Mouse (Mus musculus) thymus, adult 2 months (tissue): ENCODE measurements at regions not wholly inside any gene's neighbourhood (a gene's known extent, or its start where the extent isn't known, plus 50 kb on each side); places are given as distances from the start of the nearest gene placed in this dataset.

ENCODE experiments used
- DNase-seq: peaks from one replicate; pipeline ENCODE4 v3.0.0; 2021
- H3K27ac ChIP-seq: fragments of 200-500 bp; 2 replicates; pipeline ENCODE4 v1.5.1; 2012; ENCODE audit warnings: low read length, control low read depth; ENCODE audit not compliant: control insufficient read depth, insufficient read depth
- H3K27me3 ChIP-seq: fragments of 200-500 bp; 2 replicates; pipeline ENCODE4 v1.6.1; 2012; ENCODE audit warnings: mild to moderate bottlenecking, low read length, moderate library complexity, mixed read lengths; ENCODE audit not compliant: control insufficient read depth, insufficient read depth
- H3K36me3 ChIP-seq: fragments of 200-500 bp; 2 replicates; pipeline ENCODE4 v1.6.1; 2012; ENCODE audit warnings: mild to moderate bottlenecking, low read length, moderate library complexity; ENCODE audit not compliant: control insufficient read depth, insufficient read depth
- H3K4me1 ChIP-seq: fragments of 200-500 bp; replicated peaks from 2 replicates; pipeline ENCODE4 v1.6.1; 2012; ENCODE audit warnings: low read length; ENCODE audit not compliant: control insufficient read depth, insufficient read depth
- H3K4me3 ChIP-seq: fragments of 200-500 bp; 2 replicates; pipeline ENCODE4 v1.5.1; 2012; ENCODE audit warnings: mild to moderate bottlenecking, low read length, control low read depth, moderate library complexity; ENCODE audit not compliant: control insufficient read depth, insufficient read depth
- CTCF ChIP-seq: fragments of 200-500 bp; IDR thresholded peaks from 2 replicates; pipeline ENCODE4 v1.5.1; 2012; ENCODE audit warnings: mild to moderate bottlenecking, control low read depth, low read length, moderate library complexity, borderline replicate concordance; ENCODE audit not compliant: control insufficient read depth, poor library complexity, insufficient read depth; ENCODE audit errors: extremely low read depth
- POLR2A ChIP-seq: fragments of 200-500 bp; IDR thresholded peaks from 2 replicates; pipeline ENCODE4 v1.6.1; 2012; ENCODE audit warnings: mild to moderate bottlenecking, low read length, control low read depth, moderate library complexity; ENCODE audit not compliant: control insufficient read depth, poor library complexity, insufficient read depth; ENCODE audit errors: extremely low read depth
- WGBS: fragments of 180-500 bp; shearing (Covaris S2); methylation state at CpG from one replicate; pipeline ENCODE4 v1.1.7; 2018; 5-methylcytosine and 5-hydroxymethylcytosine counted together

GRCm38 (mm10) chr7:113673596-113673956 is 92.2 kb upstream of the Spon1 start:
- no peak for DNase-seq
- TF ChIP-seq POLR2A, result no peak
- TF ChIP-seq CTCF, result no peak
- no peak overlapping the region for H3K4me3 ChIP-seq
- no peaks in the 10 kb centered on the region for H3K36me3 ChIP-seq
- H3K27ac ChIP-seq, result no peak overlapping the region
- WGBS, result 92% methylated on average over 12 of the region's 12 CpGs
- H3K4me1 ChIP-seq, result no peaks in the 10 kb centered on the region
- H3K27me3 ChIP-seq, result no peaks in the 10 kb centered on the region

GRCm38 (mm10) chr7:113682271-113682670 is 83.5 kb upstream of the Spon1 start:
- WGBS, result 89% methylated on average over 5 of the region's 5 CpGs
- no peaks in the 10 kb centered on the region for H3K4me1 ChIP-seq
- no peaks in the 10 kb centered on the region for H3K27me3 ChIP-seq
- H3K4me3 ChIP-seq, result no peak overlapping the region
- no peaks in the 10 kb centered on the region for H3K36me3 ChIP-seq
- no peak for DNase-seq
- H3K27ac ChIP-seq, result no peak overlapping the region
- TF ChIP-seq CTCF, result no peak
- no peak for TF ChIP-seq POLR2A

GRCm38 (mm10) chr7:113685349-113685748 is 80.4 kb upstream of the Spon1 start:
- Histone ChIP-seq H3K27ac (no peak overlapping the region), H3K36me3 (no peaks in the 10 kb centered on the region), H3K27me3 (no peaks in the 10 kb centered on the region), H3K4me1 (no peaks in the 10 kb centered on the region; the same call in 1 of the 2 replicates), H3K4me3 (no peak overlapping the region)
- TF ChIP-seq CTCF (no peak), POLR2A (no peak)
- WGBS, result 98% methylated on average over 4 of the region's 4 CpGs
- no peak for DNase-seq

GRCm38 (mm10) chr7:113686527-113686926 is 79.3 kb upstream of the Spon1 start:
- no peaks in the 10 kb centered on the region for H3K27me3 ChIP-seq
- no peak overlapping the region for H3K4me3 ChIP-seq
- no peaks in the 10 kb centered on the region; the same call in 1 of the 2 replicates for H3K4me1 ChIP-seq
- no peaks in the 10 kb centered on the region for H3K36me3 ChIP-seq
- 86% methylated on average over 3 of the region's 3 CpGs for WGBS
- no peak for TF ChIP-seq POLR2A
- TF ChIP-seq CTCF, result no peak
- H3K27ac ChIP-seq, result no peak overlapping the region
- no peak for DNase-seq

- H3K4me3 ChIP-seq, result no peak overlapping the region
- 89% methylated on average over 6 of the region's 6 CpGs for WGBS
- no peaks in the 10 kb centered on the region; the same call in 1 of the 2 replicates for H3K4me1 ChIP-seq
- no peaks in the 10 kb centered on the region for H3K27me3 ChIP-seq
- H3K36me3 ChIP-seq, result no peaks in the 10 kb centered on the region
- no peak for TF ChIP-seq POLR2A
- TF ChIP-seq CTCF, result no peak
- no peak for DNase-seq
- no peak overlapping the region for H3K27ac ChIP-seq
Measured at GRCm38 (mm10) chr7:113687566-113687965, 78.2 kb upstream of the Spon1 start.

GRCm38 (mm10) chr7:113688231-113688669 is 77.5 kb upstream of the Spon1 start:
- Histone ChIP-seq H3K27ac (no peak overlapping the region), H3K27me3 (no peaks in the 10 kb centered on the region), H3K36me3 (no peaks in the 10 kb centered on the region), H3K4me3 (no peak overlapping the region), H3K4me1 (no peaks in the 10 kb centered on the region; the same call in 1 of the 2 replicates)
- no peak for DNase-seq
- no peak for TF ChIP-seq CTCF
- no peak for TF ChIP-seq POLR2A
- WGBS, result 90% methylated on average over 8 of the region's 8 CpGs

GRCm38 (mm10) chr7:113688717-113689116 is 77.1 kb upstream of the Spon1 start:
- Histone ChIP-seq H3K4me1 (no peaks in the 10 kb centered on the region; the same call in 1 of the 2 replicates), H3K27me3 (no peaks in the 10 kb centered on the region), H3K36me3 (no peaks in the 10 kb centered on the region), H3K4me3 (no peak overlapping the region), H3K27ac (no peak overlapping the region)
- WGBS, result 19% methylated on average over 1 of the region's 1 CpGs
- no peak for TF ChIP-seq POLR2A
- no peak for TF ChIP-seq CTCF
- no peak for DNase-seq
